Comparison of ENCODE assay signal across 9 mouse cellular contexts in the genomic region with DNA sequence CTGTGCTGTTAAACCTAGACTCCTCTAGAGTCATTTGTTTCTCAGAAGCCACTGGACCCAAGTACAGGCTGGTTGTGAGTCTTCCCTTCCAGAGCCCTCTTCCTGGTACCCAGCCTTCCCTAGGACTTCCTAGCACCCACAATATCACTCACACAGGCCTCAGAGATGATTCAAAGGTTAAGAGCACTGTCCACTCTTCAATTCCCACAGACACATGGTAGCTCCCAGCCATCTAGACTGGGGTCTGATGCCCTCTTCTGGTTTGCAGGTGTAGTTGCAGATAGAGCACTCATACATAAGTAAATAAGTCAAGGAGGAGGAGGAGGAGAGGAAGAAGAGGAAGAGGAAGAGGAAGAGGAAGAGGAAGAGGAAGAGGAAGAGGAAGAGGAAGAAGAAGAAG.
DNase-seq lines count a peak whose midpoint lies in the region; ATAC-seq and TF ChIP-seq lines count a peak whose summit lies in the region.
"Had no signal": no experiment of that assay in that cellular context is flagged by ENCODE, and none has a peak within 500 bp of the region (broad histone marks: within the 10 kb centered on the region; RNA-seq: fewer than 3 reads in every experiment).

No protein-coding gene starts in this region.

- H3K9ac ChIP-seq in liver, embryonic 14.5 days (replicated peaks): no peak overlapping the region
- H3K9ac ChIP-seq in midbrain, embryonic 11.5 days (ENCODE audit: low read length): no peak overlapping the region
- H3K9ac ChIP-seq: embryonic facial prominence, embryonic 13.5 days had no signal

- DNase-seq in adrenal gland, adult 2 months: peak; percentile 32
- no peak for DNase-seq in adrenal gland, postnatal 4 days (ENCODE audit: low spot score in 2 of 2)
- no peak for DNase-seq in liver, embryonic 14.5 days (ENCODE audit: low read depth in 3 of 3, low spot score in 3 of 3)
- DNase-seq in liver: no peak
- peak; percentile 72 for DNase-seq in embryo, embryonic 10 days (ENCODE audit: low spot score)
- DNase-seq in midbrain, embryonic 11.5 days (ENCODE audit: low spot score, missing footprints): peak; percentile 85
- DNase-seq in natural killer cell, adult 2 months (ENCODE audit: low spot score in 2 of 2): no peak
- no peak for DNase-seq in right cerebral cortex, postnatal 36 days (ENCODE audit: low spot score in 2 of 2)

- no peak for TF ChIP-seq EP300 in liver, embryonic 14.5 days (IDR thresholded peaks at IDR 0.05; ENCODE audit: low read depth)

- H3K4me2 ChIP-seq in liver, embryonic 14.5 days (ENCODE audit: low read depth): no peak overlapping the region
- H3K4me2 ChIP-seq in midbrain, embryonic 11.5 days: no peak overlapping the region
- H3K4me2 ChIP-seq: embryonic facial prominence, embryonic 13.5 days had no signal

- H3K4me3 ChIP-seq in liver, embryonic 14.5 days (ENCODE audit: insufficient read depth in 1 of 2, low read depth in 2 of 2, low read length in 2 of 2): no peak overlapping the region
- H3K4me3 ChIP-seq in midbrain, embryonic 11.5 days (ENCODE audit: low read depth, low read length): no peak overlapping the region
- H3K4me3 ChIP-seq: embryonic facial prominence, embryonic 13.5 days had no signal

- no peaks in the 10 kb centered on the region for H3K9me3 ChIP-seq in liver, embryonic 14.5 days (ENCODE audit: control insufficient read depth, low read length)
- no peaks in the 10 kb centered on the region for H3K9me3 ChIP-seq in midbrain, embryonic 11.5 days (ENCODE audit: control insufficient read depth, low read length)
- H3K9me3 ChIP-seq: embryonic facial prominence, embryonic 13.5 days had no signal

- no peak overlapping the region for H3K27ac ChIP-seq in liver, embryonic 14.5 days
- H3K27ac ChIP-seq in midbrain, embryonic 11.5 days (ENCODE audit: low read depth, low read length): peak overlapping the region; percentile 69
- H3K27ac ChIP-seq: embryonic facial prominence, embryonic 13.5 days had no signal

- no peaks in the 10 kb centered on the region for H3K4me1 ChIP-seq in liver, embryonic 14.5 days (replicated peaks; ENCODE audit: control insufficient read depth in 2 of 2, insufficient read depth in 2 of 2, low read length in 1 of 2)
- peaks cover 24% of the 10 kb centered on the region for H3K4me1 ChIP-seq in midbrain, embryonic 11.5 days (ENCODE audit: control insufficient read depth, insufficient read depth, low read length)
- H3K4me1 ChIP-seq: embryonic facial prominence, embryonic 13.5 days had no signal

- ATAC-seq in liver, embryonic 14.5 days (ENCODE audit: insufficient read depth): no peak
- ATAC-seq in midbrain, embryonic 11.5 days (ENCODE audit: low FRiP score): peak; percentile 23; the same call in 1 of the 2 replicates

- H3K27me3 ChIP-seq in liver, embryonic 14.5 days (ENCODE audit: control insufficient read depth, insufficient read depth, low read length): no peaks in the 10 kb centered on the region
- no peaks in the 10 kb centered on the region for H3K27me3 ChIP-seq in midbrain, embryonic 11.5 days (ENCODE audit: control insufficient read depth, insufficient read depth, low read length)

- no peaks in the 10 kb centered on the region for H3K36me3 ChIP-seq in liver, embryonic 14.5 days (replicated peaks; ENCODE audit: control insufficient read depth, insufficient read depth, low read depth)
- H3K36me3 ChIP-seq in midbrain, embryonic 11.5 days (ENCODE audit: control insufficient read depth, insufficient read depth, low read length): no peaks in the 10 kb centered on the region
- H3K36me3 ChIP-seq: embryonic facial prominence, embryonic 13.5 days had no signal

- peak; percentile 44 for TF ChIP-seq CTCF in liver, embryonic 14.5 days (IDR thresholded peaks at IDR 0.05; ENCODE audit: low read depth)

Comparison
In these comparisons a context has a peak if more than half of its experiments do, and no peak if none do; other contexts are left out.
1. DNase-seq: peak in adrenal gland, adult 2 months (single experiment), embryo, embryonic 10 days (single experiment) and midbrain, embryonic 11.5 days (single experiment); none in adrenal gland, postnatal 4 days (0 of 2), liver, embryonic 14.5 days (0 of 3), liver (single experiment), natural killer cell, adult 2 months (0 of 2) and right cerebral cortex, postnatal 36 days (0 of 2).